Mouse (Mus musculus) central nervous system, embryonic 18 days (tissue): ENCODE data around the gene Kcnq2. TPM values are rescaled to one million over a fixed set of nuclear protein-coding genes. Genes with fewer than 3 reads are reported as not detected.

Experiments
- polyA plus RNA-seq: library from polyadenylated mRNA; depleted of rRNA; stranded (reverse); fragments of >200 nt; gene quantifications from 2 replicates; pipeline ENCODE4 v1.2.3, GENCODE M21; 2012; rRNA removed

Gene Kcnq2
- polyA plus RNA-seq = 78.7 and 87.8 TPM in 2 replicates

DNA sequence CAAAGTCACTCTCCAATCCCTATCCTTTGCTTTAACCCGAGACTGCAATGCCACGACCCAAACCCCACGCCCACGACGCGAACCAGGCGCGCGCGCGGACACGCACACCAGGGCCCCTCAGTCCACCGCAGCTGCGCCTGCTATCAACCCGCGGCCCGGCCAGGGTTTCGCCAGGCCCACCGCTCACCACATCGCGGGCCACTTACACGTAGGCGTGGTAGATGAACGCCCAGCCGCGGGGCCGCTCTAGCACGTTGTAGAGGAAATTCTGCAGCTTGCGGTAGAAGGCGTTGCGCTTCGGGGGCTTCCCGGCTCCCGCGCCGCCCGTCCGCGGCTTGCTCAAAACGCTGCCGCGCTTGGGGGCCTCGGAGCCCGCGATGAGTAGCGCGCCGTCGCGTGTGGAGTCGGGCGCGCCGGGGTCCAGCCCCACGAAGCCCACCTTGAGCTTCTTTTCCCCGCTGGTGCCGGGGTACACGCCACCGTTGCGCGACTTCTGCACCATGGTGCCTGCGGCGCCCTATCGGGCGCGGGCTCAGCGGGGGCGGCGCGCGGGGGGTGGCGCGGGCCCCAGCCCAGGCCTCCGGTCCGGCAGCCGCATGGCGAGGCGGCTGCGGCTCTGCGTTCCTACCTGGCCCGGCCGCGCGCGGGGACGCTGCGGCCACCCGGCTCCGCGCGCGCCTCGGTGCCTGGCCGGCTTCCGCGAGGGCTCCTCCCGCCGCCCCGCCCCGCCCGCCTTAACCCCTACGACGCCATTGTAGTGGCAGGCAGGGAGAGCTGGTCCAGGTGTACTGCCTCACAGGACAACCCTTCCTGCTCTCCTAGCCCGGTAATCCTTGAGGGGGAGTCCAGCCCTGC, at the start of gene Kcnq2:
Gene Kcnq2 (minus strand): TSS at position 710 of the 855 bp plus-strand sequence.

DNA sequence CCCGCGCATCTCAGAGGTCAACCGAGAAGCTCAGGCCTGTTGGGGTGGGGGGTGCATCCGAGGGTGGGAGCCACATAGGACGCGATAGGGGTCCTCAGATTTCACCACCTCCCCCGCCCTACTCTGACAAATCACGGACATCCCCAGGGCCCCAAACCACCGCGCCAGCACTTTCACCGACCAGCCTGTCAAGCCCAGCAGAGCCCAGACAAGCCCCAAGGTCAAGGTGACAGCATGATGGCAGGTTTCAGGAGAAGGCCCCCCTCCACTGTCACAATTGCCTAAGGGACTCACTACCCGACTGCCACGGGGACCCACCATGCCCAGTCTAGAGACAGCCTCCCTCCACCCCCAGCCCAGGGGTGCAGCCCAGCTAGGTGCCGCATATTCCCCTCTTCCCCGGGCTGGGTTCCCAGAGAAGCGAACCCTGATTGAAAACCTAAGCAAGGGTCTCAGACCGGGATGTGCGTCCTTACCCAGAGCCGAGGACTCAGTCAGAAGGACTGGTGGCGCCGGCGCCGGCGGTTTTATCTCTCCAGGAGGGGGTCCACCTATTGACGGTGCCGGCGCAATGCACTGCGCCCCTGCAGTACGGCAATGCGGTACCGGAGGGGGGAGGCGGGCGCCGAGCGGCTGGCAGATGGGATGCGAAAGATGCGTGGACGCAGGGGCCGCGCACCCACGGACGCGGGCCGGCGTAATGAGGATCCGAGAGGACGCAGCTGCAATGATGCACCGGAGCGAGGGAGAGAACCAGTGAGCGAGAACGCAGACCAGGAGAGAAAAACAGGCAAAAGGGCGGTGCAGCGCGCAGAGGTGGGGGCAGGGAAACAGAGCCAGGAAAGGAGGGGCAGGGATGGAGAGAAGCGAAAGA, 21.4 kb upstream of the Kcnq2 start, which contains the start of gene Eef1a2:
Gene Eef1a2 (minus strand): TSS at position 767 of the 874 bp plus-strand sequence.

DNA sequence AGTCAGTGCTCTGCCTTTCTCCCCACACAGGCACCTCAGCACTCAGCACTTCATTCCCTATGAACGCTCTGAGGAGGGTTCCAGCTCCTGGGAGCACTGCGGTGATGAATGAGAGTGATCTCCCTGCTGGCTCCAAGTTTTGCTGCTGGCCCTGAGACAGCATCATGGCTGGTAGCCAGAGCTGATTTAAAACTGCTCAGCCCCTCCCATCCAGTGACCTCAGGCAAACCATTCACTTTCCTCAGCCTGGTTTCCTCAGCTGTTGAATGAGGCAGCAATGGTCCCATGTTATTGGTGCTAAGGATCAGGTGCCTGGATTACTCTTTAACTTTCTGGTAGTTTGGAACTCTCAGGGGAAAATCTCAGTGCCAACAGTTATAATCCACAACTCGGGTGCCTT, 91.7 kb downstream of the Kcnq2 start, which contains the start of gene Chrna4:
Gene Chrna4 (minus strand): TSS at position 110 of the 400 bp plus-strand sequence.

Other genes with a start within 250 kb of the Kcnq2 start
- gene Ythdf1, start 214.4 kb downstream of the Kcnq2 start, polyA plus RNA-seq = 51.1 and 56.8 TPM in 2 replicates
- gene Birc7, start 206.3 kb downstream of the Kcnq2 start, polyA plus RNA-seq = 0.03 and 0.09 TPM in 2 replicates
- gene Nkain4, start 180.6 kb downstream of the Kcnq2 start, polyA plus RNA-seq = 48.1 and 57.6 TPM in 2 replicates
- 122 and 127 TPM in 2 replicates for gene Arfgap1, start 168.1 kb downstream of the Kcnq2 start, polyA plus RNA-seq
- gene Col20a1, start 148.8 kb downstream of the Kcnq2 start, polyA plus RNA-seq = 0.57 and 0.79 TPM in 2 replicates
- gene Chrna4, start 91.8 kb downstream of the Kcnq2 start, polyA plus RNA-seq = 13.9 TPM in 2 replicates
- gene Eef1a2, start 21.7 kb upstream of the Kcnq2 start, polyA plus RNA-seq = 199 and 216 TPM in 2 replicates
- gene Ppdpf, start 51.9 kb upstream of the Kcnq2 start, polyA plus RNA-seq = 225 and 239 TPM in 2 replicates
- gene Ptk6, start 67.5 kb upstream of the Kcnq2 start, polyA plus RNA-seq = 0.05 and 0.08 TPM in 2 replicates
- 0.16 TPM in 2 replicates for gene Srms, start 77.9 kb upstream of the Kcnq2 start, polyA plus RNA-seq
- gene Fndc11, start 84.7 kb upstream of the Kcnq2 start, polyA plus RNA-seq = 0.19 and 0.35 TPM in 2 replicates
- gene Helz2, start 106.7 kb upstream of the Kcnq2 start, polyA plus RNA-seq = 2.1 and 2.2 TPM in 2 replicates
- 27.2 and 29.7 TPM in 2 replicates for gene Gmeb2, start 152.7 kb upstream of the Kcnq2 start, polyA plus RNA-seq
- 1,007 and 1,209 TPM in 2 replicates for gene Stmn3, start 179.2 kb upstream of the Kcnq2 start, polyA plus RNA-seq
- 99.7 and 111 TPM in 2 replicates for gene Rtel1, start 184.4 kb upstream of the Kcnq2 start, polyA plus RNA-seq
- 130 and 133 TPM in 2 replicates for gene Zgpat, start 229.6 kb upstream of the Kcnq2 start, polyA plus RNA-seq
- 104 and 107 TPM in 2 replicates for gene Arfrp1, start 230.1 kb upstream of the Kcnq2 start, polyA plus RNA-seq
- 115 and 119 TPM in 2 replicates for gene Lime1, start 244.8 kb upstream of the Kcnq2 start, polyA plus RNA-seq